Mouse (Mus musculus): ENCODE results near the gene Eif3g. TPM values are rescaled to one million over a fixed set of nuclear protein-coding genes. Genes with fewer than 3 reads are reported as not detected.

Gene Eif3g
- polyA plus RNA-seq, 1 experiment from 2014 or later: 383 TPM

DNA sequence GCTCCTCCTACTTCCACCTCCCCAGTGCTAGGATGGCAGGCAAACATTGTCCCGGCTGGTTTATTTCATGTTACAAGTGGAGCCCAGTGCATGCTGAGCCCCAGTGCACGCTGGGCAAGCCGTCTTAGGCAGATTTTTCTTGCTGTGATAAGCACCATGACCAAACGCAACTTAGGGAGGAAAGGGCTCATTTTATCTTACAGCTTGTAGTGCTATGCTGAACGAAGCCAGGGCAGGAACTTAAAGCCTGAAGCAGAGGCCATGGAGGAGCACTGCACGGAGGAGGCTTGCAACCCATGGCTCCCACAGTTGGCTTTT lies 3.7 kb upstream of the Eif3g start:
- ATAC-seq (ENCODE audit: insufficient number of reproducible peaks, low FRiP score, low TSS enrichment, low read depth) (no peak), DNase-seq (ENCODE audit: low spot score) (no peak)
- peaks cover 9% of the 10 kb centered on the region; the same call in 1 of the 2 replicates for H3K36me3 ChIP-seq (ENCODE audit: control insufficient read depth, insufficient read depth, low read length)
- H3K9me3 ChIP-seq (ENCODE audit: control insufficient read depth, low read length): no peaks in the 10 kb centered on the region
- H3K27me3 ChIP-seq (ENCODE audit: control insufficient read depth, insufficient read depth, low read length): no peaks in the 10 kb centered on the region
- WGBS: 52% methylated on average over 6 of the region's 6 CpGs
- H3K4me2 ChIP-seq (ENCODE audit: low read depth, severe bottlenecking): no peak overlapping the region
- H3K4me1 ChIP-seq (ENCODE audit: control insufficient read depth, insufficient read depth, low read length): peaks cover 6% of the 10 kb centered on the region
- H3K9ac ChIP-seq (ENCODE audit: low read length): no peak overlapping the region
- no peak overlapping the region for H3K4me3 ChIP-seq (ENCODE audit: low read depth, low read length)
- H3K27ac ChIP-seq (replicated peaks; ENCODE audit: low read depth, low read length): no peak overlapping the region

DNA sequence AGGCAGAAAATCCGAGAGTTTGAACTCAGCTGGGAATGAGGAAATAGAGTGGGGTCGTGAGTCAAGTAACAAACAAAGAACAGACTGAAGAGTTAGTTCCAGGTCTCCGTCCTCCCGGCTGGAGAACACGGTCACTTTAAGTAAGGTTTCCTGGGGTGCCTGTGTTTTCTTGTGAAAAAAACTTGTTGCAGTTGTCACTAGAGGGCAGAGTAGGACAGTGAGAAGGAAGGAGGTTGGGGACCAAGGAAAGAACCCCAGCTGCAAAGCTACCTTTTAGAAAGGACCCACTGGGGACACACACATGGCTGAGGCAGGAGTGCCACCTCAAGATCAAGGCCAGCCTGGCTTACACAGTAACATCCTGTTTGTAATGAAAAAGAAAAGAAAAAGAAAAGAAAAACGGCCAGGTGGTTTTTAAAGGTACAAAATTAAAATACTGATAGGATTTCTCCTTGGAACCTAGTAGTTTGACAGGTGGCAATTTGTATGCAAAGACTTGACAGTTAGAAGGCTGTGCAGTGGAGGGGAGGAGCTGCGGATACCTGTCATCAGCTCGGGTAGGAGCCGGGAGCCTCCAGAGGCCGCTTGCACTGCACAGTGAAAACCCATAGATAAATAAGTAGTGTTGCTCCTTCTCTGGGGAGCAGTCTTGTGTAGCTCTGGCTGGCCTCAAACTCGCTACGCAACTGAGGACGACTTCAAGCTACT lies 3.2 kb upstream of the Eif3g start:
- peaks cover 11% of the 10 kb centered on the region; the same call in 1 of the 2 replicates for H3K36me3 ChIP-seq (ENCODE audit: control insufficient read depth, insufficient read depth, low read length)
- 22% methylated on average over 13 of the region's 13 CpGs for WGBS
- H3K4me1 ChIP-seq (ENCODE audit: control insufficient read depth, insufficient read depth, low read length): peaks cover 8% of the 10 kb centered on the region
- no peak overlapping the region for H3K27ac ChIP-seq (replicated peaks; ENCODE audit: low read depth, low read length)
- H3K9ac ChIP-seq (ENCODE audit: low read length): no peak overlapping the region
- no peaks in the 10 kb centered on the region for H3K27me3 ChIP-seq (ENCODE audit: control insufficient read depth, insufficient read depth, low read length)
- ATAC-seq (ENCODE audit: insufficient number of reproducible peaks, low FRiP score, low TSS enrichment, low read depth) (no peak), DNase-seq (ENCODE audit: low spot score) (peak; percentile 39)
- no peak overlapping the region for H3K4me2 ChIP-seq (ENCODE audit: low read depth, severe bottlenecking)
- no peak overlapping the region for H3K4me3 ChIP-seq (ENCODE audit: low read depth, low read length)
- no peaks in the 10 kb centered on the region for H3K9me3 ChIP-seq (ENCODE audit: control insufficient read depth, low read length)

DNA sequence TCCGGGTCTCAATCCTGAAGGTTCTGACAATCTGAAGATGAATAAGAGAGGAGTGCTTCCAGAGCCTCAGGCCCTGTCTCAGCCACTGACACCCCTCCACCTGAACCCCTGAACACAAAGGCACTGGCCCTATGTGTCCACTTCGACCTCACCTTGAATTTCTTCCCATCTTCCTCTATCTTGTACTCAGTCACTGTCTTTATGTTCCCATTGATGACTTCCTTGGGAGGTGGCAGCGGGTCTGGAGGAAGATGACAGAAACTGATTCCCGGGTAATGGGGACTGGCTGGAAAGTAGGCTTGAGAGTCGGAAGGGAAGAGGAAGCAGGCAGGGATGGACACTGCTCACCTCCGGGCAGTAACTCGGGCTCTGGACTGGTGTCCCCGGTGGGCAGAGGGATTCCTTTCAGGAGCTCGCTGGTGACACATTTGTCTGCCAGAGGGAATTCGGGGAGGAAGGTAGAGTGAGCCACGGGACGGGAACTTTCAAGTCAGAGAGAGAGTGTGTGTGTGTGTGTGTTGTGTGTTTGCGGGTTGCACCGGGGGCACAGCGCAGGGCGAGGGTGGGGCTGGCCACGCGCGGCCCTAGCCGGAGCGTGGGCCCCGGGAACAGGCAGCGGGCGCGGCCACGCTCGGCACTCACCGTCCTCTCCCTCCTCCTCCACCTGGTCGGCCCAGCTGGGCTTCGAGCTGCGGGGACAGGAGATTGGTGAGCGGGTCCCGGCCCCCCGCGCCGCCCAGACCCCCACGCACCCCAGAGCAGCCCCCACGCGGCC lies 500 bp downstream of the Eif3g start:
- H3K4me1 ChIP-seq (ENCODE audit: control insufficient read depth, insufficient read depth, low read length): peaks cover 8% of the 10 kb centered on the region
- 5% methylated on average over 36 of the region's 39 CpGs for WGBS
- peak; percentile 42 for ATAC-seq (ENCODE audit: insufficient number of reproducible peaks, low FRiP score, low TSS enrichment, low read depth)

DNA sequence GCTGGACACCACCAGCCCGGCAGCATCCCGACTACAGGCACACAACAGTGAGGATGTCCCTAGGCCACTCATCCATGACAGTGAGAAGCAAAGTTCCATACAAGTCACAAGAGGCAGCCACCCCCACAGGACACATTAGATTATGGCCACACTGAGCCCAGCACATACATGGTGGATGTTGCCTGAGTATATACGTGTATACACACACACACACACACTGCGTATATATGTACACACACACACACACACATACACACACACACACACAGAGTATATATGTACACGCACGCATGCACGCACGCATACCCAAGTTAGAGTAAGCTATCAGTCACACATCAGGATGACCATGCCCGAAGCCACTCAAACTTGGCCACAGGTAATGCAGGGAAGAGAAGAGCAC lies 3.0 kb downstream of the Eif3g start:
- H3K9me3 ChIP-seq (ENCODE audit: control insufficient read depth, low read length): no peaks in the 10 kb centered on the region
- H3K9ac ChIP-seq (ENCODE audit: low read length): no peak overlapping the region
- no peaks in the 10 kb centered on the region for H3K27me3 ChIP-seq (ENCODE audit: control insufficient read depth, insufficient read depth, low read length)
- H3K27ac ChIP-seq (replicated peaks; ENCODE audit: low read depth, low read length): no peak overlapping the region
- 96% methylated on average over 9 of the region's 9 CpGs for WGBS
- H3K4me3 ChIP-seq (ENCODE audit: low read depth, low read length): no peak overlapping the region
- H3K36me3 ChIP-seq (ENCODE audit: control insufficient read depth, insufficient read depth, low read length): peaks cover 52% of the 10 kb centered on the region
- ATAC-seq (ENCODE audit: insufficient number of reproducible peaks, low FRiP score, low TSS enrichment, low read depth) (no peak), DNase-seq (ENCODE audit: low spot score) (no peak)
- no peak overlapping the region for H3K4me2 ChIP-seq (ENCODE audit: low read depth, severe bottlenecking)
- H3K4me1 ChIP-seq (ENCODE audit: control insufficient read depth, insufficient read depth, low read length): peaks cover 8% of the 10 kb centered on the region

More for the DNA sequence above, 500 bp downstream of the Eif3g start:
- Histone ChIP-seq H3K4me2 (ENCODE audit: low read depth, severe bottlenecking) (peak overlapping the region; percentile 96), H3K4me3 (ENCODE audit: low read depth, low read length) (peak overlapping the region; percentile 99), H3K36me3 (ENCODE audit: control insufficient read depth, insufficient read depth, low read length) (peaks cover 31% of the 10 kb centered on the region), H3K9ac (ENCODE audit: low read length) (peak overlapping the region; percentile 86), H3K27ac (replicated peaks; ENCODE audit: low read depth, low read length) (no peak overlapping the region), H3K9me3 (ENCODE audit: control insufficient read depth, low read length) (no peaks in the 10 kb centered on the region), H3K27me3 (ENCODE audit: control insufficient read depth, insufficient read depth, low read length) (no peaks in the 10 kb centered on the region)
- DNase-seq (ENCODE audit: low spot score): no peak

DNA sequence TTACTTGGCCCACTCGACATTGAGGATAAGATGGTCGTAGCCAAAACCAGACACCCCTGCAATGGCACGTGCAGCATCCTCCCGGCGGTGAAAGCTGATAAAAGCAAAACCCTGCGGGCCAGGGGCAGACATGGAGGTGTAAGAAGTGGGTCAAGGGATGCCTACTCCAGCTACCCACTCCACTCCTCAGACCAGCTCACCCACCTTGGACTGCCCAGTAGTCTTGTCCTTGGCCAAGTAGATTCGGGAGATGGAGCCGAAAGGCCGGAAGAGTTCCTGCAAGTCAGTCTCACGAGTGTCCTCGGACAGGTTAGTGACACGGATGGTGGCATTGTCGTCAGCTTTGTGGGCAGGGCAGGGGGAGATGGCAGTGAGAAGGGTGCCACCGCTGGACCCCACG lies 3.8 kb downstream of the Eif3g start:
- no peak overlapping the region for H3K4me3 ChIP-seq (ENCODE audit: low read depth, low read length)
- no peaks in the 10 kb centered on the region for H3K27me3 ChIP-seq (ENCODE audit: control insufficient read depth, insufficient read depth, low read length)
- H3K27ac ChIP-seq (replicated peaks; ENCODE audit: low read depth, low read length): no peak overlapping the region
- H3K4me2 ChIP-seq (ENCODE audit: low read depth, severe bottlenecking): no peak overlapping the region
- no peak for ATAC-seq (ENCODE audit: insufficient number of reproducible peaks, low FRiP score, low TSS enrichment, low read depth)
- no peaks in the 10 kb centered on the region for H3K9me3 ChIP-seq (ENCODE audit: control insufficient read depth, low read length)
- H3K36me3 ChIP-seq (ENCODE audit: control insufficient read depth, insufficient read depth, low read length): peaks cover 58% of the 10 kb centered on the region
- peaks cover 8% of the 10 kb centered on the region for H3K4me1 ChIP-seq (ENCODE audit: control insufficient read depth, insufficient read depth, low read length)
- no peak overlapping the region for H3K9ac ChIP-seq (ENCODE audit: low read length)
- 91% methylated on average over 15 of the region's 15 CpGs for WGBS
- DNase-seq (ENCODE audit: low spot score): no peak

DNA sequence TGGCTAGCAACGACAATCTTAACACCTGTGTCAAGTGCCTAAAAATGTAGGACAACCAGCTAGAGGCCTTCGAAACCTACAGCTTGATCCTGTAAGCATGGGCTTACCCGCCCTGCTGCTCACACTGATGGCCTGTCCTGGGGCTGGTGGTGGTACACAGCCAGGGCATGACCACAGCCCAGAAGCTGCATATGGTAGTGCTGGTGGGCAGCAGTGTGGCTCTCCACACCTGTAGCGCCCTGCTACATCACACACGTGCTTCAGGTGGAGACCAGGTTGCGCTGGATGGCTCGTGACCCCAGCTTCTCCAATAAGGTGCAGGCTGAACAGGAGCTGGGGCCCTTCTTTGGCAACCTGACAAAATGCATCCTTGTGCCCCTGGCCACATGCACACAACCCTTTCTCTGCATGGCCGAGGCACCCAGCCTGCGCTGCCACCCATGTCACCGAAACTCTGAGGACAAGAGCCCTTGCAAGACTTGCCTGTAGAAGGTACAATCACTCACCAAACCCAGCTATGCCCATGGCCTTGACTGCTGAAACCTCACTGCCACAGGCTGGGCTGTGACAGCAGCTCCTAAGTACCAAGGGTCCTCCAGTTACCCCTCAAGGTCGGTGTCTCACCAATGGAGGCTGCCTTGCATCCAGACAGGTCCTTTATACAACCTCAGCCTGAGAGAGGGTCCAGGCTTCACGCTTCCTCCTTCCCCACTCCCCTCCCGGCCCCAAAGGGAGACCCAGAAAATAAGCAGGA lies 4.7 kb downstream of the Eif3g start:
- H3K9ac ChIP-seq (ENCODE audit: low read length): no peak overlapping the region
- WGBS: 87% methylated on average over 13 of the region's 13 CpGs

DNA sequence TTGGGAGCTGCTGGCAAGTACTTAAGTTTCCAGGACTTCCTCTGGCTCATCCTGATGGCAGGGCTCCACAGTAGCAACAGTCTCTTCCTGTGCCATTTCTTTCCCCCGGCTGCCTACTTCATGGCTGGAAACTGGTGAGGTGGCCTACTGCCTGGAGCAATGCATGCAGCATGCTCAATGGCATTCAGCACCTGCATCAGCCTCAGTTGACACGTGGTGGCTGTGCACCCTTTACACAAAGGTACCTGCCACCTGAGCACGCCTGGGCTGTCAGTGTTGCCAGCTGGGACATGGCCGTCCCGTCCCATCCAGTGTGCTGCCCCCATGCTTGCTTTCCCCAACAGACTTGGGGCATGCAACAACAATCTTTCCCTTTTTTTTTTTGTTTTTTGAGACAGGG lies 5.4 kb downstream of the Eif3g start:
- H3K36me3 ChIP-seq (ENCODE audit: control insufficient read depth, insufficient read depth, low read length): peaks cover 58% of the 10 kb centered on the region
- H3K4me2 ChIP-seq (ENCODE audit: low read depth, severe bottlenecking): no peak overlapping the region
- peaks cover 8% of the 10 kb centered on the region for H3K4me1 ChIP-seq (ENCODE audit: control insufficient read depth, insufficient read depth, low read length)
- no peak for DNase-seq (ENCODE audit: low spot score)
- no peak for ATAC-seq (ENCODE audit: insufficient number of reproducible peaks, low FRiP score, low TSS enrichment, low read depth)
- H3K4me3 ChIP-seq (ENCODE audit: low read depth, low read length): no peak overlapping the region
- H3K27me3 ChIP-seq (ENCODE audit: control insufficient read depth, insufficient read depth, low read length): no peaks in the 10 kb centered on the region
- H3K9ac ChIP-seq (ENCODE audit: low read length): no peak overlapping the region
- no peak overlapping the region for H3K27ac ChIP-seq (replicated peaks; ENCODE audit: low read depth, low read length)
- H3K9me3 ChIP-seq (ENCODE audit: control insufficient read depth, low read length): no peaks in the 10 kb centered on the region
- WGBS: 66% methylated on average over 5 of the region's 5 CpGs

More for the DNA sequence above, 4.7 kb downstream of the Eif3g start:
- no peak overlapping the region for H3K27ac ChIP-seq (replicated peaks; ENCODE audit: low read depth, low read length)
- H3K4me2 ChIP-seq (ENCODE audit: low read depth, severe bottlenecking): no peak overlapping the region
- DNase-seq (ENCODE audit: low spot score): no peak
- H3K9me3 ChIP-seq (ENCODE audit: control insufficient read depth, low read length): no peaks in the 10 kb centered on the region
- ATAC-seq (ENCODE audit: insufficient number of reproducible peaks, low FRiP score, low TSS enrichment, low read depth): no peak
- no peak overlapping the region for H3K4me3 ChIP-seq (ENCODE audit: low read depth, low read length)
- peaks cover 58% of the 10 kb centered on the region for H3K36me3 ChIP-seq (ENCODE audit: control insufficient read depth, insufficient read depth, low read length)
- peaks cover 8% of the 10 kb centered on the region for H3K4me1 ChIP-seq (ENCODE audit: control insufficient read depth, insufficient read depth, low read length)
- H3K27me3 ChIP-seq (ENCODE audit: control insufficient read depth, insufficient read depth, low read length): no peaks in the 10 kb centered on the region

DNA sequence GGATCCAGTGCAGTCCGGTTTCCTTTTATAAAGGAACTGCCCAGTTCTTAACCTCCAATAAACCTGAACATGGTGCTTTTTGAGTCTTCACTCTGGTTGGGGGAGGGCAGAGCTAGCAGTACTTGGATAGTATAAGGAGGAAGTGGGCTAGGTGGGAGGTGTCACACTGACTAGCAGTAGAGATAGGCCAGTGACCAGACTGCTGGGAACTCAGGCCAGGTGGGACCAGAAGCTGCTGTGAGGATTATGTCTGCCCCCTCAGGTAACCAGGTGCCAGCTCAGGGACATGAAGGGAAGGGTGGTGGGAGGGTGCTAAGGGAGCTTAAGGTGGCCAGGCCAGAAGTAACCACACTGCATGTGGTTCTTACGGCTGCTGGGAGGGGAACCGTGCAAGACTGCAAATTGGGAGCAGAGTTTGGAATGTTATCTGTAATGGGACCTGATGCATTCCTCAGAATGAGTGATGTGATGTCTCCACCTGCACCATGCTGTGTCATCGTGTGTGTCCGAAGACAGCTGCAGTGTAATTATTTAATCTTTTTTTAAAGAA lies 6.2 kb downstream of the Eif3g start:
- DNase-seq (ENCODE audit: low spot score) (no peak), ATAC-seq (ENCODE audit: insufficient number of reproducible peaks, low FRiP score, low TSS enrichment, low read depth) (no peak)
- no peak overlapping the region for H3K9ac ChIP-seq (ENCODE audit: low read length)
- H3K4me1 ChIP-seq (ENCODE audit: control insufficient read depth, insufficient read depth, low read length): peaks cover 2% of the 10 kb centered on the region
- H3K27ac ChIP-seq (replicated peaks; ENCODE audit: low read depth, low read length): no peak overlapping the region
- no peak overlapping the region for H3K4me3 ChIP-seq (ENCODE audit: low read depth, low read length)
- H3K9me3 ChIP-seq (ENCODE audit: control insufficient read depth, low read length): no peaks in the 10 kb centered on the region
- 70% methylated on average over 5 of the region's 5 CpGs for WGBS
- no peak overlapping the region for H3K4me2 ChIP-seq (ENCODE audit: low read depth, severe bottlenecking)
- peaks cover 58% of the 10 kb centered on the region for H3K36me3 ChIP-seq (ENCODE audit: control insufficient read depth, insufficient read depth, low read length)
- no peaks in the 10 kb centered on the region for H3K27me3 ChIP-seq (ENCODE audit: control insufficient read depth, insufficient read depth, low read length)
